Mouse (Mus musculus) lung, adult 18-20 months (tissue): ENCODE measurements around the gene Aif1.
"Not testable (repeated sequence)": the region's sequence is repeated elsewhere in the genome, so short reads cannot be mapped to it uniquely, and the experiment has no call there.

ENCODE experiments used
- DNase-seq, 2 experiments: peaks; one replicate each; pipeline ENCODE4 v3.0.0; 2022; ENCODE audit warnings: mixed read lengths in 2 of 2

The Aif1 gene

GRCm38 (mm10) chr17:35140490-35140996 lies 35.3 kb downstream of the Aif1 start:
- no peak for DNase-seq

- DNase-seq = no peak
These were observed 36.6 kb downstream of the Aif1 start for GRCm38 (mm10) chr17:35139269-35139668.

DNA sequence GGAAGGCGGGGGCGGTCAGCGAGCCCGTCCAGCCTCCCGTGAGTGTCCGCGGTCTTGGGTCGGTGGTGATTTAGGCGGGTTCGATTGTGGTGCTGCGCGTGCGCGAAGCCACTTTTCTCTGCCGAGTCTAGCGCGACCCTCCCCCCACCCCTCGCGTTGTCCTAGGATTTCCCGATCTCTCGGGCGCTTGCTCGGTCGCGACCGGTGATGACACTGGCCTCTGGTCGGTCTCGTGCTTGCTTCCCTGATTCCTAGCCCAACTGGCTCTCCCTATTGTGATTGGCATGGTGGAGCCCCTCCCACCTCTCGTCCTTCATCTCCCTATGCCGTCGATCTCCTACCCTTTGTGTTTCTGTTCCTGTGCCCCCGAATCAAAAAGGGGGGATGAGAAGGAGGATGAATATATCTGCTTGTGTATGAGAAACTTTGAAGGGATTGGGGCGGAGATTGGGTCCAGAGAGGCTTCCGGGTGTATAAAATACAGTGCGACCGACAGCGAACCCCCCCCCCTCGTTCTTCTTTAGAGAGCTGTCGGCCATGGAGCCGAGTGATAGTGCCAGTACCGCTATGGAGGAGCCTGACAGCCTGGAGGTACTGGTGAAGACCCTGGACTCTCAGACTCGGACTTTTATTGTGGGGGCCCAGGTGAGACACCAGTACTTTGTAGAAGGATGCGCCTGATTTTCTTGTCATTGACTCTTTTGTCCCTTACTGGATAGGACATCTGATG lies 40.1 kb downstream of the Aif1 start:
- DNase-seq = peak in 1 of 2 experiments; percentile 72

GRCm38 (mm10) chr17:35134801-35135590 lies 40.9 kb downstream of the Aif1 start, which contains the start of gene Bag6:
Gene Bag6, plus strand, starts transcription at chr17:35135178.
- DNase-seq = peak; percentile 91 to 93

DNA sequence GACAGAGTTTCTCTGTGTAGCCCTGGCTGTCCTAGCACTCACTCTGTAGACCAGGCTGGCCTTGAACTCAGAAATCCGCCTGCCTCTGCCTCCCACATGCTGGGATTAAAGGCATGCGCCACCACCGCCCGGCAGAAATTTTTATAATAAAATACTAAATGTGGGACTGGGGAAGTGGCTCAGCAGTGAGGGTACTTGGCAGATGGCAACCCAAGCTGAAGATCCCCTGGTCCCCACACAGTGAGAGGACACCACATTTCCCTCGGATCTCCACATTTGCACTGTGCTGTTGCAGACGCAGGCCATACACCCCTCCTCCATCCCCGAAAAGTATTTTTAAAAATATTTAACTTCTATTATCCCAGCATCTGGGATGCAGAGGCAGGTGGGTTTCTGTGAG lies 42.4 kb downstream of the Aif1 start:
- no peak for DNase-seq

- DNase-seq = no peak
These were observed 43.7 kb downstream of the Aif1 start for GRCm38 (mm10) chr17:35132174-35132560.

GRCm38 (mm10) chr17:35131500-35132173 lies 44.2 kb downstream of the Aif1 start, which contains the start of gene Apom:
Gene Apom, minus strand, starts transcription at chr17:35132050.
- DNase-seq = no peak

DNA sequence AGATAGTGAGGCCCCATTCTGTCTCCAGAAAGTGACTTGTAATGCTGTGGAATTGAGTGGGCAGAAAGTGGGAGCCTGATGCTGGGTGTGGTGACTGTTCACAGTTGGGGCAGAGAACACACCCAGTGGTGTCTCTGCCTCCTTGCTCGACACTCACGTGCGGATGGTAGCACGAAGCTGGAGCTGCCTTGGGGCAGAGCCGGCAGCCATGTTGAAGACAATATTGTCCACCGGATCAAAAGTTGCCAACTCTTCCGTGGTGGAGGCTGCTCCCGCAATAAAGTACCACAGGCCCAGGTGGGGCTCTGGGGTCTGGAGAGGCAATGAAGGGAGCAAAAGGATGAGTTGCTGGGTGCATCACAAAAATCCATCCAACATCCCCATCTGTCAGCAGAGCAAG lies 44.8 kb downstream of the Aif1 start:
- no peak for DNase-seq

GRCm38 (mm10) chr17:35128996-35129395 lies 46.9 kb downstream of the Aif1 start:
- no peak for DNase-seq

DNA sequence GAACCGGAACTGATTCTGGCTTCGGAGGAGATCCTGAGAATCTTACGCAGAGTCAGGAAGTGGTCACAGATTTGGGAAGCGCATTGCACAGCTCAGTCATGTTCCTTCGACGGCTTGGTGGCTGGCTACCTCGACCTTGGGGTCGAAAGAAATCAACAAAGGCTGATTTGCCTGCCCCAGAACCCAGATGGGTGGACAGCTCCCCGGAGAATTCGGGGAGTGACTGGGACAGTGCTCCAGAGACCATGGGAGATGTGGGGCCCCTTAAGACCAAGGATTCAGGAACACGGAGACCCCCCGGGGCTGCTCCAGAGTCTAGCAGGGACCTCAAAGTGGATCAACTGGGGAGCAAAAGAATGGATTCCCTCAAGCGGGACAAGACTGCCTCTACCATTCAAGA lies 48.9 kb downstream of the Aif1 start:
- no peak for DNase-seq

- DNase-seq = peak; percentile 81 to 86
These were observed 49.7 kb downstream of the Aif1 start, which contains the start of gene D17H6S53E for GRCm38 (mm10) chr17:35126206-35126611. Gene D17H6S53E, plus strand, starts transcription at chr17:35126373.

DNA sequence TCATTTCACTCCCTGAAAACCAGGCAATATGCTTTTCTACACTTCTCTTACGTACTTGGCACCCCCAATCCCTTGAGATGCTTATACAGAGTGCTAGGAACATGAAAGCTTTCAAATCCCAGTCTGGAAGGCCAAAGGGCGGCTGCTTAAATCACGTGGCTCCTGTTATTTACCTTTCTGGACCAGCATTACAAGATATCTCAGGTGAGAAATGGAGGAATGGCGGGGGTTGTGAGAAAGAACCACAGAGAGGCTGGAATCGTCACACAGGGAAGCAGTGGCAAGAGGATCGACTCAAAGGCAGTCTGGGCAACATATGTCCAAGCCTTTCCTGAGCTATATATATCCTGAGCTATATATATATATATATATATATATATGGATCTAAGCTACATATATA lies 50.3 kb downstream of the Aif1 start:
- DNase-seq = peak in 1 of 2 experiments; percentile 42

GRCm38 (mm10) chr17:35125081-35125480 lies 50.8 kb downstream of the Aif1 start:
- DNase-seq = no peak

GRCm38 (mm10) chr17:35124261-35124896 lies 51.5 kb downstream of the Aif1 start:
- not testable (repeated sequence) for DNase-seq

DNA sequence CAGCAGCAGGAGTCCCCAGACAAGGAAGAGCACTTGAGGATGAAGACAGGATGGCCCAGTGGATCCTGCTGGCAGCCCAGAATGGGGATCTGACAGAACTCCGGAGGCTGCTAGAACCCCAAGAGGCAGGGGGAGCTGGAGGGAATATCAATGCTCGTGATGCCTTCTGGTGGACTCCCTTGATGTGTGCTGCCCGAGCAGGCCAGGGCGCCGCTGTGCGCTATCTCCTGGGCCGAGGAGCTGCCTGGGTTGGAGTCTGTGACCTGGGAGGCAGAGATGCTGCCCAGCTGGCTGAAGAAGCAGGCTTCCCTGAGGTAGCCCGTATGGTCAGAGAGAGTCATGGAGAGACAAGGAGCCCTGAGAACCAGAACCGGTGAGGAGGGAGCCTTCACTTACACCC lies 52.6 kb downstream of the Aif1 start:
- DNase-seq = not testable (repeated sequence)

GRCm38 (mm10) chr17:35121871-35122303 lies 54.0 kb downstream of the Aif1 start, which contains the start of gene Csnk2b:
Gene Csnk2b, minus strand, starts transcription at chr17:35122053.
- DNase-seq = peak; percentile 19 to 23

GRCm38 (mm10) chr17:35121143-35121799 lies 54.6 kb downstream of the Aif1 start, which contains the start of gene Gpank1:
Gene Gpank1, plus strand, starts transcription at chr17:35121455.
- DNase-seq = peak; percentile 98 to 99
